Mouse (Mus musculus) C2C12 (cell line): ENCODE results near the gene Cdc27.

Source experiments
- MYOD1 ChIP-seq: IDR thresholded peaks from one replicate; pipeline ENCODE4 v1.6.1; 2011; ENCODE audit warnings: low read depth; ENCODE audit not compliant: control insufficient read depth, insufficient read length
- MYOG ChIP-seq: IDR thresholded peaks from one replicate; pipeline ENCODE4 v1.6.1; 2011; ENCODE audit not compliant: control insufficient read depth, insufficient read length; ENCODE audit errors: extremely low read depth

GRCm38 (mm10) chr11:104566796-104567195 lies 16.4 kb upstream of the Cdc27 start:
- TF ChIP-seq MYOG = no peak
- TF ChIP-seq MYOD1 = no peak
